Mouse (Mus musculus) liver, postnatal 0 days (tissue): Measurements from ENCODE around the gene Prex1. TPM values are rescaled to one million over a fixed set of nuclear protein-coding genes. Genes with fewer than 3 reads are reported as not detected.

Experiments used
- ATAC-seq: fragments of 200-750 bp; cut with Nextera tagmentation; 2 replicates; pipeline ENCODE4 v1.8.0; 2017; ENCODE audit warnings: mild to moderate bottlenecking, moderate library complexity
- DNase-seq: peaks from one replicate; pipeline ENCODE4 v3.0.0-alpha.2; 2016
- H3K27ac ChIP-seq: fragments of 300-500 bp; sonication (generic); 2 replicates; pipeline ENCODE4 v1.5.1; 2014; ENCODE audit warnings: antibody characterized with exemption, moderate library complexity, mild to moderate bottlenecking, low read depth
- H3K27me3 ChIP-seq: fragments of 300-500 bp; sonication (generic); 2 replicates; pipeline ENCODE4 v1.6.1; 2014; ENCODE audit warnings: low read length, control low read depth, mixed read lengths; ENCODE audit not compliant: insufficient read depth
- H3K36me3 ChIP-seq: fragments of 300-500 bp; sonication (generic); replicated peaks from 2 replicates; pipeline ENCODE4 v1.6.1; 2014; ENCODE audit warnings: mild to moderate bottlenecking, control low read depth, low read length, moderate library complexity, mixed read lengths; ENCODE audit not compliant: insufficient read depth
- H3K4me1 ChIP-seq: fragments of 300-500 bp; sonication (generic); 2 replicates; pipeline ENCODE4 v1.6.1; 2014; ENCODE audit warnings: antibody characterized with exemption, mild to moderate bottlenecking, control low read depth; ENCODE audit not compliant: insufficient read depth
- H3K4me2 ChIP-seq: fragments of 300-500 bp; sonication (generic); 2 replicates; pipeline ENCODE4 v1.6.1; 2014; ENCODE audit warnings: low read depth, mild to moderate bottlenecking, low read length, moderate library complexity, mixed read lengths
- H3K4me3 ChIP-seq: fragments of 300-500 bp; sonication (generic); 2 replicates; pipeline ENCODE4 v1.5.1; 2014; ENCODE audit warnings: low read depth, low read length
- H3K9ac ChIP-seq: fragments of 300-500 bp; sonication (generic); replicated peaks from 2 replicates; pipeline ENCODE4 v1.6.1; 2014; ENCODE audit warnings: mild to moderate bottlenecking, moderate library complexity
- H3K9me3 ChIP-seq: fragments of 300-500 bp; sonication (generic); 2 replicates; pipeline ENCODE4 v1.6.1; 2016; ENCODE audit warnings: mild to moderate bottlenecking, control low read depth, low read length, mixed read lengths
- CTCF ChIP-seq: sonication (generic); IDR thresholded peaks from 2 replicates; pipeline ENCODE4 v1.5.1; 2016; ENCODE audit warnings: antibody characterized with exemption, low read depth
- EP300 ChIP-seq: IDR thresholded peaks from 2 replicates; pipeline ENCODE4 v1.6.1; 2016; ENCODE audit warnings: antibody characterized with exemption, low read depth, mild to moderate bottlenecking
- WGBS: fragments of 180-500 bp; shearing (Covaris S2); extraction: QIAGEN DNeasy Blood & Tissue Kit; methylation state at CpG from one replicate; pipeline ENCODE4 v1.1.7; 2014; ENCODE audit not compliant: insufficient replicate concordance; 5-methylcytosine and 5-hydroxymethylcytosine counted together
- polyA plus RNA-seq: library from polyadenylated mRNA; unstranded; fragments of >200 nt; fragmentation: Nextera tagmentation; extraction: Ambion mirVana; gene quantifications from 2 replicates; pipeline ENCODE4 v1.2.1, GENCODE M21; 2015

Gene Prex1
- polyA plus RNA-seq, 1 experiment from 2014 or later = 6.3 TPM

GRCm38 (mm10) chr2:166728261-166728680, 14.6 kb upstream of the Prex1 start:
- ATAC-seq (peak; percentile 81), DNase-seq (peak; percentile 39)
- Histone ChIP-seq H3K4me2 (no peak overlapping the region), H3K9ac (no peak overlapping the region), H3K9me3 (no peaks in the 10 kb centered on the region), H3K36me3 (no peaks in the 10 kb centered on the region), H3K4me1 (peaks cover 9% of the 10 kb centered on the region), H3K27ac (peak overlapping the region; percentile 64; the same call in 1 of the 2 replicates), H3K4me3 (no peak overlapping the region), H3K27me3 (no peaks in the 10 kb centered on the region)
- TF ChIP-seq CTCF (no peak), EP300 (no peak)
- WGBS = 54% methylated on average over 3 of the region's 3 CpGs

GRCm38 (mm10) chr2:166727790-166728189, 14.2 kb upstream of the Prex1 start:
- Histone ChIP-seq H3K9ac (no peak overlapping the region), H3K27ac (no peak overlapping the region), H3K4me3 (no peak overlapping the region), H3K36me3 (no peaks in the 10 kb centered on the region), H3K9me3 (no peaks in the 10 kb centered on the region), H3K27me3 (no peaks in the 10 kb centered on the region), H3K4me2 (no peak overlapping the region), H3K4me1 (peaks cover 9% of the 10 kb centered on the region)
- TF ChIP-seq CTCF (no peak), EP300 (no peak)
- no peak for ATAC-seq
- 72% methylated on average over 10 of the region's 10 CpGs for WGBS
- no peak for DNase-seq

DNA sequence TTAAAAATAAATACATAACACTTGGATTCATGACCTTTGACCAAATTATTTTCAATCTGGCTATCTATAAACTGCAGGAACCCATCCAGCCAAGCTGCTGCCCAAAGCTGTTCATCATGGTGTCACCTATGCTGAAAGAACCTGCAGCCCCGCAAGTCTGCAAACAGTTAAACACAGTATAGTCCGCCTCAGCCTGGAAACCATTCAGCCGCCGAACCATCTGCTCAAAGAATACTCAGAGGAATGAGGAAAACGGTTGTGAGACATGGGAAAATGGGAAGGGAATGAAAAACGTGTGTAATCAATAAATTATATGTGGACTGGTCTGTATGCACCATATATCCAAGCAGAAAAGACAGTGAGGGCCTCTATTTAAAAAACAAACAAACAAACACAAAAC, 13.3 kb upstream of the Prex1 start:
- no peaks in the 10 kb centered on the region for H3K27me3 ChIP-seq
- no peak overlapping the region for H3K4me3 ChIP-seq
- DNase-seq (no peak), ATAC-seq (no peak)
- H3K27ac ChIP-seq = no peak overlapping the region
- TF ChIP-seq EP300 (no peak), CTCF (no peak)
- peaks cover 5% of the 10 kb centered on the region; the same call in 1 of the 2 replicates for H3K4me1 ChIP-seq
- no peak overlapping the region for H3K9ac ChIP-seq
- H3K4me2 ChIP-seq = no peak overlapping the region
- 62% methylated on average over 6 of the region's 6 CpGs for WGBS
- H3K9me3 ChIP-seq = no peaks in the 10 kb centered on the region
- H3K36me3 ChIP-seq = no peaks in the 10 kb centered on the region

- peaks cover 4% of the 10 kb centered on the region; the same call in 1 of the 2 replicates for H3K4me1 ChIP-seq
- no peak overlapping the region for H3K9ac ChIP-seq
- no peaks in the 10 kb centered on the region for H3K9me3 ChIP-seq
- WGBS = 64% methylated on average over 3 of the region's 3 CpGs
- TF ChIP-seq CTCF (no peak), EP300 (no peak)
- H3K4me2 ChIP-seq = no peak overlapping the region
- H3K36me3 ChIP-seq = no peaks in the 10 kb centered on the region
- no peaks in the 10 kb centered on the region for H3K27me3 ChIP-seq
- DNase-seq = no peak
- H3K4me3 ChIP-seq = no peak overlapping the region
- no peak for ATAC-seq
- no peak overlapping the region for H3K27ac ChIP-seq
These were observed 6.8 kb upstream of the Prex1 start for GRCm38 (mm10) chr2:166720416-166720815.

- Histone ChIP-seq H3K9ac (no peak overlapping the region), H3K4me3 (no peak overlapping the region), H3K27ac (no peak overlapping the region), H3K4me1 (peaks cover 5% of the 10 kb centered on the region), H3K36me3 (no peaks in the 10 kb centered on the region), H3K27me3 (no peaks in the 10 kb centered on the region), H3K4me2 (no peak overlapping the region), H3K9me3 (no peaks in the 10 kb centered on the region)
- TF ChIP-seq EP300 (no peak), CTCF (no peak)
- 58% methylated on average over 2 of the region's 2 CpGs for WGBS
- DNase-seq (no peak), ATAC-seq (no peak)
These were observed 6.3 kb upstream of the Prex1 start for GRCm38 (mm10) chr2:166719930-166720305.

DNA sequence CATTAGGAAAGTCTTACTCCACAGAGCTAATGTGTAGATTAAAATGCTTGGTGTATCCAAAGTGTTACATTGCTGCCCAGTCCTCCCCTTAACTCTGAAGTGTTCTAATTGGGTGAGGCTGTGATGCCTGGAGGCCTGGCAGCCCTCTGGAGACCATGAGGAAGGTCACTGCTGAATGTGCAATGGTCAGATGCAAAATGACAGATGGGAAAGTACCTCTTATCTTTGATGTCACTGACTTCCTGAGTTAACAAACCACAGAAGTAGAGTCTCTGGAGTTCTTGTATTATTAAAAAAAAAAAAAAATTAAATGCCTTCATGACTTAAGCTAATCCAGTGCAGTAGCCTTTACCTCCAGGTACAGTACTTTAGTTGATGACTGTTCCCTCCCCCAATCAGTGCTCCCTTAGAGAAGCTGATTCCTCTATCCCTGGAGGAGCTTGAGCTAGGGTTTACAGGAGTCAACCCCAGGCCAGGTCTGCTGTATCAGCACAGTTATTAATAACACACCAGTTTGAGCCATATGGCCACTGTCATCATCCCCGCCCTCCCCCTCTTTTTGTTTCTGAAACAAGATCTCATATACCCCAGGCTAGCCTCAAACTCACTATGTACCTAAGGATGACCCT, 5.8 kb upstream of the Prex1 start:
- WGBS = 50% methylated on average over 1 of the region's 1 CpGs
- TF ChIP-seq EP300 (no peak), CTCF (no peak)

GRCm38 (mm10) chr2:166716067-166716466, 2.4 kb upstream of the Prex1 start:
- no peak for ATAC-seq
- no peak overlapping the region for H3K4me2 ChIP-seq
- H3K9me3 ChIP-seq = no peaks in the 10 kb centered on the region
- no peak overlapping the region for H3K4me3 ChIP-seq
- DNase-seq = no peak
- no peak overlapping the region for H3K9ac ChIP-seq
- no peaks in the 10 kb centered on the region for H3K36me3 ChIP-seq
- no peak for TF ChIP-seq EP300
- no peak overlapping the region for H3K27ac ChIP-seq
- H3K27me3 ChIP-seq = no peaks in the 10 kb centered on the region
- 79% methylated on average over 7 of the region's 7 CpGs for WGBS
- H3K4me1 ChIP-seq = peaks cover 23% of the 10 kb centered on the region

More for the DNA sequence above, 5.8 kb upstream of the Prex1 start:
- H3K9me3 ChIP-seq = no peaks in the 10 kb centered on the region
- no peak for DNase-seq
- H3K9ac ChIP-seq = no peak overlapping the region
- H3K4me3 ChIP-seq = no peak overlapping the region
- H3K36me3 ChIP-seq = no peaks in the 10 kb centered on the region
- H3K4me1 ChIP-seq = peaks cover 10% of the 10 kb centered on the region
- H3K27me3 ChIP-seq = no peaks in the 10 kb centered on the region
- no peak for ATAC-seq
- H3K27ac ChIP-seq = no peak overlapping the region
- H3K4me2 ChIP-seq = no peak overlapping the region
